Mouse (Mus musculus) heart, embryonic 16.5 days (tissue): ENCODE measurements at regions not wholly inside any gene's neighbourhood (a gene's known extent, or its start where the extent isn't known, plus 50 kb on each side); places are given as distances from the start of the nearest gene placed in this dataset.

ENCODE experiments used
- ATAC-seq: fragments of 200-750 bp; cut with Nextera tagmentation; replicated peaks from 2 replicates; pipeline ENCODE4 v1.8.0; 2017; ENCODE audit warnings: moderate number of reproducible peaks; ENCODE audit not compliant: insufficient read depth, low FRiP score; ENCODE audit errors: extremely low read depth
- H3K27ac ChIP-seq: fragments of 300-500 bp; sonication (generic); 2 replicates; pipeline ENCODE4 v1.5.1; 2014; ENCODE audit warnings: mild to moderate bottlenecking, low read length, control low read depth, moderate library complexity
- H3K27me3 ChIP-seq: fragments of 300-500 bp; sonication (generic); 2 replicates; pipeline ENCODE4 v1.6.1; 2014; ENCODE audit warnings: low read length, mixed read lengths; ENCODE audit not compliant: control insufficient read depth, insufficient read depth
- H3K36me3 ChIP-seq: fragments of 300-500 bp; sonication (generic); 2 replicates; pipeline ENCODE4 v1.6.1; 2014; ENCODE audit not compliant: control insufficient read depth, insufficient read depth
- H3K4me1 ChIP-seq: fragments of 300-500 bp; sonication (generic); 2 replicates; pipeline ENCODE4 v1.6.1; 2014; ENCODE audit warnings: low read length, mixed read lengths; ENCODE audit not compliant: control insufficient read depth, insufficient read depth
- H3K4me2 ChIP-seq: fragments of 300-500 bp; sonication (generic); 2 replicates; pipeline ENCODE4 v1.6.1; 2014; ENCODE audit warnings: low read depth, mild to moderate bottlenecking, control low read depth, low read length
- H3K4me3 ChIP-seq: fragments of 300-500 bp; sonication (generic); 2 replicates; pipeline ENCODE4 v1.5.1; 2014; ENCODE audit warnings: mild to moderate bottlenecking, control low read depth, low read length
- H3K9ac ChIP-seq: fragments of 300-500 bp; sonication (generic); 2 replicates; pipeline ENCODE4 v1.6.1; 2014; ENCODE audit warnings: low read length, control low read depth
- H3K9me3 ChIP-seq: fragments of 300-500 bp; sonication (generic); replicated peaks from 2 replicates; pipeline ENCODE4 v1.6.1; 2016; ENCODE audit warnings: low read length; ENCODE audit not compliant: control insufficient read depth
- WGBS: fragments of 180-500 bp; shearing (Covaris S2); extraction: QIAGEN DNeasy Blood & Tissue Kit; methylation state at CpG from one replicate; pipeline ENCODE4 v1.1.7; 2014; 5-methylcytosine and 5-hydroxymethylcytosine counted together

DNA sequence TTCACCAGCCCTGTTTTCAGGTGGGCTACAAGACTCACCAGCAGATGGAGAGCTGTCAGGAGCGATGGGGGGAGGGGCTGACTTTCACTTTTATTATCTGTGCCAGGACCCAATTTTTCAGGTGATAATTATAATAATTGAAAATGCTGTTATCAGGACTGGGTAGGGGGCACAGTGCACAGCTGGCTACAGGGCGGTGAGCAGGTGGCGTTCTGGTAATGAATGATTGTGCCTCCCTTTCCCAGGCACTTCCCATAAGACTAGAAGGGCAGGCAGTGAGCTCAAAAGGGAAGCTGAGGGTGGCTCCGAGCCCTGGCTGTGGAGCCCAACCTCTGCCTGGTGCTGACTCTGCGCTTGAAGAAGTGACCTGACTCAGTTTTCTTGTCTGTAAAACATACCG is 168.4 kb downstream of the Matn1 start:
- WGBS, result 62% methylated on average over 6 of the region's 6 CpGs

GRCm38 (mm10) chr4:131113727-131114303 is 169.6 kb downstream of the Matn1 start:
- ATAC-seq, result no peak
- Histone ChIP-seq H3K4me2 (no peak overlapping the region), H3K27ac (no peak overlapping the region), H3K4me1 (no peaks in the 10 kb centered on the region), H3K9me3 (no peaks in the 10 kb centered on the region), H3K36me3 (no peaks in the 10 kb centered on the region), H3K9ac (no peak overlapping the region), H3K4me3 (no peak overlapping the region), H3K27me3 (0 out of 2 replicates have a peak, but pooled peaks cover 2% of the 10 kb centered on the region)
- 45% methylated on average over 10 of the region's 10 CpGs for WGBS

More for the DNA sequence above, 168.4 kb downstream of the Matn1 start:
- no peak overlapping the region for H3K4me2 ChIP-seq
- H3K36me3 ChIP-seq, result no peaks in the 10 kb centered on the region
- ATAC-seq, result no peak
- H3K9me3 ChIP-seq, result no peaks in the 10 kb centered on the region
- no peak overlapping the region for H3K4me3 ChIP-seq
- no peaks in the 10 kb centered on the region for H3K4me1 ChIP-seq
- H3K27me3 ChIP-seq, result 0 out of 2 replicates have a peak, but pooled peaks cover 2% of the 10 kb centered on the region
- no peak overlapping the region for H3K27ac ChIP-seq
- no peak overlapping the region for H3K9ac ChIP-seq

GRCm38 (mm10) chr4:131115247-131115646 is 171.1 kb downstream of the Matn1 start:
- Histone ChIP-seq H3K4me1 (no peaks in the 10 kb centered on the region), H3K4me3 (no peak overlapping the region), H3K9me3 (no peaks in the 10 kb centered on the region), H3K27me3 (0 out of 2 replicates have a peak, but pooled peaks cover 2% of the 10 kb centered on the region), H3K4me2 (no peak overlapping the region), H3K9ac (no peak overlapping the region), H3K27ac (no peak overlapping the region), H3K36me3 (no peaks in the 10 kb centered on the region)
- 4% methylated on average over 5 of the region's 5 CpGs for WGBS
- ATAC-seq, result no peak

GRCm38 (mm10) chr4:131118586-131118985 is 174.4 kb downstream of the Matn1 start:
- Histone ChIP-seq H3K27ac (no peak overlapping the region), H3K4me3 (no peak overlapping the region), H3K36me3 (no peaks in the 10 kb centered on the region), H3K4me2 (no peak overlapping the region), H3K4me1 (no peaks in the 10 kb centered on the region), H3K9me3 (no peaks in the 10 kb centered on the region), H3K9ac (no peak overlapping the region), H3K27me3 (no peaks in the 10 kb centered on the region)
- 75% methylated on average over 4 of the region's 4 CpGs for WGBS
- ATAC-seq, result no peak

DNA sequence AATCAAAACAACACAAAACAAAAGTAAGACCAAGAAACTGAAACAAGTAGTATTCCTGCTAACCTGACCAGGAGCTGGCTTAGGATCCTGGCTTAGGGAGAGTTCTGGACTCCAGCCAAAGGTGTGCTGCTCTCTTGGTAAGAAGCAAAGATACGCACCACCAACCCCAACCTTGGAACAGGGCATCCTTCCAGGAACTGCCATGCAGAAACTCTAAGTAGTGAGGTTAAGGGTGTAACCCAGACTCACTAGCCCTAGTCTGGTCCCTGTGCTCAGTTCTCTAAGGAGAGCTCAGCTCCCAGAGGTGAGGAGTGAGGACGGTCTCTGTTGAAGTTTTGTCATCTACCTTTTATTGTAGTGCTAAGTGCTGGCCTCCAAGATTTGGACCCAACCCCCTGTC is 175.4 kb downstream of the Matn1 start:
- no peaks in the 10 kb centered on the region for H3K4me1 ChIP-seq
- H3K9ac ChIP-seq, result no peak overlapping the region
- ATAC-seq, result no peak
- no peak overlapping the region for H3K4me2 ChIP-seq
- H3K4me3 ChIP-seq, result no peak overlapping the region
- H3K36me3 ChIP-seq, result no peaks in the 10 kb centered on the region
- H3K9me3 ChIP-seq, result no peaks in the 10 kb centered on the region
- whole genome bisulfite sequencing, result 84% methylated on average over 2 of the region's 2 CpGs
- no peaks in the 10 kb centered on the region for H3K27me3 ChIP-seq
- no peak overlapping the region for H3K27ac ChIP-seq

DNA sequence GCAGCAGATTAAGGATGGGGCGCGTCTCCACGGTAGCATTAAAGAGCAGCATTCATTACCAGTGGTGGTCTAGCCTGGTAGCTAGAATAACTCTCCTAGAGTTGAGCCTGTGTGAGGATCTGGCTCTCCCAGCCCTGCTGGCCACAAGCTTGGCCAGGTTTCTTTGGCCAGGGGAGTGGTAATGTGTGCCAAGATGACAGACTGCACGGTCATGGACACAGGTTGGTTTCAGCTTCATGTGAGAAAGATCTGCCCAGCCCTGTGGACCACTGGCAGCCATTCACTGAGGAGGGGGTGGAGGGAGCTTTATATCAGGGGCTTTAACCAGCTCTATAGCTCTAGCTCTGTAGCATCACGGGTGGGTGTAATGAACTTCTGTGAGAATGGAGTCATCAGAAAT is 176.5 kb downstream of the Matn1 start:
- no peak overlapping the region for H3K9ac ChIP-seq
- 82% methylated on average over 5 of the region's 5 CpGs for WGBS
- H3K4me2 ChIP-seq, result no peak overlapping the region
- no peaks in the 10 kb centered on the region for H3K27me3 ChIP-seq
- H3K36me3 ChIP-seq, result no peaks in the 10 kb centered on the region
- H3K9me3 ChIP-seq, result no peaks in the 10 kb centered on the region
- no peak overlapping the region for H3K27ac ChIP-seq
- ATAC-seq, result no peak
- no peaks in the 10 kb centered on the region for H3K4me1 ChIP-seq
- no peak overlapping the region for H3K4me3 ChIP-seq

DNA sequence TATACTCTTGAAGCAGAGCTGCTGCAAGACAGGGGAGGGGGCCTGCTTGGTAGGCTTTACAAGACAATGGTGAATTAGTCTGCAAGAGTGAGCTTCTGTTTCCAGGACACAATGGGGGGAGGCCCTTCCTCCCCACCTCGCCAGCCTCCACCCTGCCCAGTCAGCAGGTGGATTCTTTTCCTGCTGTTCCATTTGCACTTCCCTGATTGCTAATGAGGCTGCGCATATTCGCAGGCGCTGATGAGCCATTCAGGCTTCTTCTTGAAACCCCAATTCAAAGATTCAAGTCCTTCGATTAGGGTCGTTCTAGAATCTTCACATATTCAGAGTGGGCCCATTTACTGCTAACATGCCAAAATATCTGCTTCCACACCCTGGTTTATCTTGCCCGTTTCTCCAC is 181.8 kb downstream of the Matn1 start:
- Histone ChIP-seq H3K4me1 (no peaks in the 10 kb centered on the region), H3K9ac (no peak overlapping the region), H3K4me3 (no peak overlapping the region), H3K27ac (no peak overlapping the region), H3K27me3 (no peaks in the 10 kb centered on the region; the same call in none of the 2 replicates), H3K36me3 (no peaks in the 10 kb centered on the region), H3K9me3 (no peaks in the 10 kb centered on the region), H3K4me2 (no peak overlapping the region)
- WGBS, result 45% methylated on average over 7 of the region's 7 CpGs
- ATAC-seq, result no peak

- no peak overlapping the region for H3K9ac ChIP-seq
- H3K9me3 ChIP-seq, result no peaks in the 10 kb centered on the region
- no peak for ATAC-seq
- 57% methylated on average over 6 of the region's 6 CpGs for WGBS
- no peak overlapping the region for H3K4me2 ChIP-seq
- H3K27ac ChIP-seq, result no peak overlapping the region
- H3K4me1 ChIP-seq, result no peaks in the 10 kb centered on the region
- no peaks in the 10 kb centered on the region; the same call in none of the 2 replicates for H3K27me3 ChIP-seq
- H3K4me3 ChIP-seq, result no peak overlapping the region
- H3K36me3 ChIP-seq, result no peaks in the 10 kb centered on the region
These were observed 182.7 kb downstream of the Matn1 start for GRCm38 (mm10) chr4:131126901-131127300.

DNA sequence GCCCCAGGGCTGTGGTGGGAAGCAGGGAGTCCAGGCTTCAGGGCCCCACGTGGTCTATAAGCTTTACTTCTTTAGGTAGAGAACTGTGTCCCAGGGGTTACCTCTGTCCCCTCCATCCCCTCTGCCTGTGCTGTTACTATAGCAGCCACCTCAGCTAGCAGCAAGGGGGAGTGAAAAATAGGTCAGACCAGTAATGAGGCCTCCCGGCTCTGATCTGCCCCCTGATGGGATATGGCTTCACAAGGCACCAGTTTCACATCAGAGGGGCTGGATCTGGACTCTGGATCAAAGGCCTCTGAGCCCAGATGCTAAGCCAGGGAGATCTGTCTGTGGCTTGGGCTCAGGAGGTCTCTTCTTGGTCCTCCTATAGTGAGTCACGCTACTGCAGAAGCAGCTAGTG is 184.5 kb downstream of the Matn1 start:
- no peak for ATAC-seq
- Histone ChIP-seq H3K9me3 (no peaks in the 10 kb centered on the region), H3K9ac (no peak overlapping the region), H3K36me3 (no peaks in the 10 kb centered on the region), H3K27me3 (no peaks in the 10 kb centered on the region; the same call in none of the 2 replicates), H3K4me1 (no peaks in the 10 kb centered on the region), H3K27ac (no peak overlapping the region), H3K4me2 (no peak overlapping the region), H3K4me3 (no peak overlapping the region)
- WGBS, result 42% methylated on average over 3 of the region's 3 CpGs
